Mouse (Mus musculus) thymus, adult 2 months (tissue): ENCODE data around the gene Vmn1r3.

ENCODE experiments used
- CTCF ChIP-seq: fragments of 200-500 bp; IDR thresholded peaks from 2 replicates; pipeline ENCODE4 v1.5.1; 2012; ENCODE audit warnings: mild to moderate bottlenecking, control low read depth, low read length, moderate library complexity, borderline replicate concordance; ENCODE audit not compliant: control insufficient read depth, poor library complexity, insufficient read depth; ENCODE audit errors: extremely low read depth
- POLR2A ChIP-seq: fragments of 200-500 bp; IDR thresholded peaks from 2 replicates; pipeline ENCODE4 v1.6.1; 2012; ENCODE audit warnings: mild to moderate bottlenecking, low read length, control low read depth, moderate library complexity; ENCODE audit not compliant: control insufficient read depth, poor library complexity, insufficient read depth; ENCODE audit errors: extremely low read depth

- TF ChIP-seq CTCF (no peak), POLR2A (no peak)
These were observed 20.1 kb downstream of the Vmn1r3 start for GRCm38 (mm10) chr4:3165046-3165445.
